Mouse (Mus musculus) mature B cell (primary cell): ENCODE data around the gene Brd1.
"Not testable (repeated sequence)": the region's sequence is repeated elsewhere in the genome, so short reads cannot be mapped to it uniquely, and the experiment has no call there.

ENCODE experiments used
- in situ Hi-C: fragments of 300-500 bp; cut with MboI; formaldehyde crosslinking; loops from 2 replicates; pipeline ENCODE4 v1.14.3; 2019

The Brd1 gene

DNA sequence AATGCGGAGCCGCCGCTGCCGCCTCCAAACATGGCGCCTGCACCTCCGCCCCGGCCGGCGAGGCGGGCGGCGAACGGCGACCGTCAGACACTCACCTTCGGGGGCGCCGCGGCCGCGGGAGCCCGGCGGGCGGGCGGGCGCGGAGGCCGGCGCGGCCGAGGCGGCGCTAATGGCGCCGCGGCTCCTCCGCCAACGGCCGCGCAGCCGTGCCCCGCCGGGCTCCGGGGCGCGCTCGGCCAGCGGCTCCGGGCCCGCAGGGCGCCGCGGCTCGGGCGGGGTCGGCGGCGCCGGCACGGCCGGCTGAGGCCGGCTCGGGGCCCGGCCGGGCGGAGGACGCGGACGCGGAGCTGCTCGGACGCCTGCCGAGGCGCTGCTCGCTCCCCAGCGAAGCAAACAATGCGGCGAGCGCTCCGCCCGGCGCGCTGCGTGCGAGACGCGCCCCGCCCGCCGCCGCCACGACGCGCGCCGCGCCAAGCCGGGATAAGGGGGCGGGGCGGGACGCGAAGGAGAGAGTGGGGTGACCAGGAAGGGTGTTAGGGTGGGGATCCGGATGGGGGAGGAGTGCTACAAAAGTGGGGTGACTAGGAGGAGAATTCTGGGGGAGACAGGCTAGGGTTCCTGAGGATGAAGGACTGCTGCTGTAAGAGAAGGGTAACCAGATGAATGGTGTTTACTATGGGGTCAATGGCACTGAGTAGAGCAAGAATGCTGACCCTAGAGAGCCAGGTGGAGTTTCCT, at the start of gene Brd1:
TSS of gene Brd1 (minus strand) at position 400 of the 738 bp plus-strand sequence.
- in situ Hi-C loops, result no loop called here

DNA sequence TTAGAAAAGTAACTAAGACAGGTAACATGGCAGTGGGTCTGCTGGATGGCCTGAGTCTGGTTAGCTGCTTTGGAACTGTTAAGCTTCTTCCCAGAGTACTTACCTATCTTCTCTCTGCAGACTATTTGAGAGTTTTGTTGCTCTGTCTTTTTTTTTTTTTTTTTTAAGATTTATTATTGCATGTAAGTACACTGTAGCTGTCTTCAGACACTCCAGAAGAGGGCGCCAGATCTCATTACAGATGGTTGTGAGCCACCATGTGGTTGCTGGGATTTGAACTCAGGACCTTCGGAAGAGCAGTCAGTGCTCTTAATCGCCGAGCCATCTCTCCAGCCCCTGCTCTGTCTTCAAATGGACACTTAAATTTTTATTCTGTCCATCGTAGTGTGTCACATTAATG, 40.6 kb upstream of the Brd1 start:
- in situ Hi-C loops, result not testable (repeated sequence)

DNA sequence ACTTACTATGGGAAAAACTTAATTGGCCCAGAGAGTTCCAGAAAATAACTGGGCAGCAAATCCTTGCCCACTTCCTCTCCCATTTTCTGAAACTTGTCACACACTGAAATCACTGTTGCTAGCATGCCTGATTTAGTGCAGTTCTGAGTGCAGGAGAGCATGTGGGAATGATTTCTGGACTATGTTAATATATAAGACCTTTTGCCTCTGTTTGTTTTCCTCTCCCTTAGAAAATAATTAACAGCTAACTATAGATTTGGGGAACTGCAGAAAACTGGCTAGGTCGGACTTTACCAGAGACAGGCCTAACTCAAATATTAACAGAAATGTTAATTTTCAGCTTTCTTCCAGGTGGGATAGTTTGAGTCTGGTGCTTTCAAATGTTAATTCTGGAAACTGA, 34.5 kb upstream of the Brd1 start:
- in situ Hi-C loops, result no loop called here

DNA sequence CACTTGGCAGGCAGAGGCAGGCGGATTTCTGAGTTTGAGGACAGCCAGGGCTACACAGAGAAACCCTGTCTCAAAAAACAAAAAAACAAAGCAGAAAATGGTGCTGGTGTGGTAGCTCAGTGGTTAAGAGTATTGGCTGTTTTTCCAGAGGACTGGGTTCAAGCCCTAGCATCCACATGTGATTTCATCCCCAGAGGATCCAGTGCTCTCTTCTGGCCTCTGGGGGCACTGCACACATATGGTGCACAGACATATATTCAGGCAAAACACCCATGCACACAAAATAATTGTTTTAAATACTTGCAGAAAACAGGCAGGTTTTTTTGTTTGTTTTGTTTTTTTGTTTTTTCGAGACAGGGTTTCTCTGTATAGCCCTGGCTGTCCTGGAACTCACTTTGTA, 32.1 kb upstream of the Brd1 start:
- in situ Hi-C loops, result not testable (repeated sequence)

DNA sequence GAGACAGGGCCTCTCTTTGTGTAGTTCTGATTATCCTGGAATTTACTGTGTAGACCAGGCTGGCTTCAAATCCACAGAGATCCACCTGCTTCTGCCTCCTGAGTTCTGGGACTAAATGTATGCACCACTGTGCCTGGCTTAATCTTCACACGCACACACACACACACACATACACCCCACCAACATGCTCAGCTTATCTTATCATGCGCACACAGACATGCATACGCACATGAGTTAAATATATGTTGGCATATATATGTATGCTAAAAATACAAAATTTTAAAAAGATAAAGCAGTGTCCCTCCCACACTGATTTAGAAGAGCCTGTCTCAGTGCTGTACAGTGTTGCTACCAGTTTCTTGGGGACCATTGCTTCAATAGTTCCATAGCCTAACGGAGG, 27.5 kb upstream of the Brd1 start:
- in situ Hi-C loops, result no loop called here

DNA sequence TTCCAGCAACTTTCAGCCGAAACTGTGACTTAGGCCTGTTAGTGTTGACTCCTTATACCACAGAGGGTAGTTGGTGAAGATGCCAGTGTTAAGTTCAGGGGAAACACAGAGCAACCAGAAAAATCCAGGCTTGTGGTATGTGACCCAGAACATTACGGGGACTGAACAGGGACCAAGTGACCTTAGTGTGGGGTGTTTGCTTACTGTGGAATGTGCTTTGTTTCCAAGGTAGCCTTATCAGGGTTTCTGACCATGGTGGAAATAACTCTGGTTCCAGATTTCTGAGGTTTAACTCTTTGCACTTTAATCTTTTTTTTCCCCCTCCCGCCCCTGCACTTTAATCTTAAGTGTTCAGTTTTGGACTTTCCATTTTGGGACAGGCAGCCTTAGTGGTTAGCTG, 24.0 kb upstream of the Brd1 start:
- in situ Hi-C loops, result no loop called here

DNA sequence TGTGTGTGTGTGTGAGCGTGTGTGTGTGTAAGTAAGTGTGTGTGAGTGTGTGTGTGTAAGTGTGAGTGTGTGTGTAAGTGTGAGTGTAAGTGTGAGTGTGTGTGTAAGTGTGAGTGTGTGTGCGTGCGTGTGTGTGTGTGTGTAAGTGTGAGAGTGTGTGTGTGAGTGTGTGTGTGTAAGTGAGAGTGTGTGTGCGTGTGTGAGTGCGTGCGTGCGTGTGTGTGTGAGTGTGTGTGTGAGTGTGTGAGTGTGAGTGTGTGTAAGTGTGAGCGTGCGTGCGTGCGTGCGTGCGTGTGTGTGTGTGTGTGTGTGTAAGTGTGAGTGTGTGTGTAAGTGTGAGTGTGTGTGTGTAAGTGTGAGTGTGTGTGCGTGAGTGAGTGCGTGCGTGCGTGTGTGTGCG, 21.7 kb upstream of the Brd1 start:
- in situ Hi-C loops, result no loop called here

DNA sequence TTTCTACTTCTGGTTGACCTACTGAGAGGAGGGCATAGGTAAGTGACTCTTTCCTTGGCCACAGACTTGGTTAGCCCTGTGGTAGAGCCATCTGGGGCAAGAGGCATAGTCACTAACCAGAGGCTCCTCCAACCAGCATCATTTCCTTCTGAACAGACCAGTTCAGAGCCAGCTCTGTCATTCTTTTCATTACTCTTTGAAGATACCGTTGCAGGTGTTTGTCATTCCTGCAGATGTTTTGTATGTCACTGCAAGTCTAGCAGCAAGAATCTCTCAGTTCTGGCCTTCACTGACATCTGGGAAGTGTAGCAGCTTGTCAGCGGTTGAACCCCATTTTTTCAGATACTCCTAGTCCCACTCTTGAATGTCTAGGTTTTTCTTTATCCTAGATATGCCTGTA, 20.9 kb upstream of the Brd1 start:
- in situ Hi-C loops, result no loop called here

DNA sequence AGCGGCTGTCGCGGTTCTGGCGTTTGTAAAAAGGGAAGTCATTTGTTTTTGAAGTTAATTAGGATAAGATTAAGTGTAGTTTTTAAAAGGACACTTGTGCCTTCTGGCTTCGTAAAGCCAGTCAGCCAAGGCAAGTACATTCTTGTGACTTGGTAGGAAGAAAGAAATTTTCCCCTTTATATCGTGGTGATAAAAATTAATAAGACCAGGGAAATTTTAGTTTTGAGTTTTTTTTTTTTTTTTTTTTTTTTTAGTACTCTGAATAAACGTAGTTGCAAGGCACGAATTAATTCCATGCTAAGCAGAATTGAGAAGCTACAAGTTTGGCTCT, 18.3 kb upstream of the Brd1 start:
- in situ Hi-C loops, result no loop called here

DNA sequence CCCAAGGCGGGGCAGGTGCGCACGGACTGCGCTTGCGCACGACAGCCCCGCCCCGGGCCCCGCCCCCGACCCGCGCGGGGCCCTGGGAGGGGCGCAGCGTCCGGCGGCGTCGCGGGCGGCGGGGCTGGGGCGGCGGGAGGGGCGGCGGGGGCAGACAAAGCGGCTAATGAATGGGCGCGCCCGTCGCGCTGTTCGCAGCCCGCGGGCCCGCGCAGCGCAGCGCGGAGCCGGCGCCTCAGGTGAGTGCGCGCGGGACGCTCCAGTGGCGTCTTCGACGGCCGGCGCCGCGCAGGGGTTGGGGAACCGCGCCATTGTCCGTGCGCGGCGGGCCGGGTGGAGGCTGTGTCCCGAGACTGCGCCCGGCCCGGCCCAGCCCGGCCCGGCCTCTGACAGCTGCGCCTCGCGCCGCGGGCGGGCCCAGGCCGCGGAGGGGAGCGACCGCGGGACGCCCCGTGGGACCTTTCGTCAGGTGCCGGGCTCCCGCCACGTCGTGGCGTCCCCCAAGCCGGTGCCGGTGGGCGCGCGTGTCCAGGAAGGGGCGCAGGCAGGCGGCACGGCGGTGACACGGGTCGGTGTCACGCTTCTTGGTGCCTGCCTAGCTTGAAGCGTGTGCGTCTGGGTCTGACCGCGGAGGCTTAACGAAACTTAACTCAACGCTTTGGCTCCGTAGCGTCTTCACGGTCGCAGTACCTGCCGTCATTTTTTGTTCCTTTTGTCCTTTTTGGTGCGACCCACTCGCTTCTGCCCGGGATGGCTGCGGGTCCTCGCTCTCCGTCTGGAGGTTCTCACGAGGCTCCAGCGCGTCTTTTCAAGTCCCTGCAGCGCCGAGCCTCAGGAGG, 17.8 kb upstream of the Brd1 start, which contains the start of gene Zbed4:
TSS of gene Zbed4 (plus strand) at position 97 of the 839 bp plus-strand sequence.
- in situ Hi-C loops, result no loop called here

DNA sequence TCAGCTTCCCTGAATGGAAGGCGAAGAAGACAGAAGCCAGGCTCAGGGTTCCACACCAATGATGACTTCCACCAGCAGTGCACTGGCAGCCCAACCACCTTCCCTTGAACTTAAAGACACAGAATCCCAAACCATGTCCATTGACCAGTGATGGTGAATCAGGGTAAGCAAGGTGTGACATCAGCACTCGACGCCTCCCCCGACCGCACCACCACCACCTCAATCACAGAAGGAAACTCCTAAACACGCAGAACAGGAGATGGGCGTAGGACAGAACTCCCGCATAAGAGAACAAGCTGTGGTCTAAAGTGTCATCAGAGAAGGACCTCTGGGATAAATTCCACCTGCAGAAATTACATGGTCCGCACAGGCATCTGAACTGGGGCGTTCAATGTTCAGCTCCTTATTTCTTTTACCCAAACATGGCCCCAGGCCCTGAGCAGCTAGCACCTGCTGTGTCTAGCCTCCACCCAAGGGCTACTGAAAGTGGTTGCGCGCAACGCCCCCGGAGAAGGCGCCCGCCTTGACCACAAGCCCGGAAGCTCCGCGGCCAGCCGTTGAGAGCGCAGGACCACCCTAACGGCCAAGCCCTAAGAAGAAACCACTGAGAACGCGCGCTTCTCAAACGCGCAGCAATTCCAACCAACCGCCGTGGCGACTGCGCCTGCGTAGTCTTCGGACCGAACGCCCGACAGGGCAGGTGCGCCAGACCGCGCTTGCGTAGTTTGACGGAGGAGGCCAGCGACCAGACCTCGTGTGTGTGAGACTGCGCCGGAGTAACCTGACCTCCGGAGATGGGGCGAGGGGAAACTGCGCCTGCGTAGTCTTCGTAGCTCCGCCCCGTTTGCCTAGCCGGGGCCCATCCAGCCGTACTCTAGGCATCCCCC, 16.9 kb upstream of the Brd1 start:
- in situ Hi-C loops, result no loop called here

DNA sequence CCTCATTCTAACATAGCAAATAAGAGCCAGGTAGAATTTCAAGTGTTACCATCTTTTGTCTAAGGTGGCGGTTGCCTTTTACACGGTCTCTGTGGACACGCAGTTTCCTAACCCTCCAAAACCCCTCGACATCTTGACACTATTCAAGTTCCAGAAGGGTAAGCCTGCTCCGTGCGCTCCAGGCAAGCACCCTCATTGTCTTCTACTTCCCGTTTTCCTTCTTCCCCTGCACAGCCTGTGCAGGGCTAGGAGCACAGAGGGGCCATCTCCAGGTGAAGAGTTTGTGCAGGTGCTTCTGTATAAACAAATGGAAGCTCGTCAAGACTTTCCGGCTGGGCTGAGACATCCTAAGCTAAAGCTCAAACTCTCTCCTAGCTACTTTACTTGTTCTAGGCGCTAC, 16.0 kb upstream of the Brd1 start:
- in situ Hi-C loops, result no loop called here

DNA sequence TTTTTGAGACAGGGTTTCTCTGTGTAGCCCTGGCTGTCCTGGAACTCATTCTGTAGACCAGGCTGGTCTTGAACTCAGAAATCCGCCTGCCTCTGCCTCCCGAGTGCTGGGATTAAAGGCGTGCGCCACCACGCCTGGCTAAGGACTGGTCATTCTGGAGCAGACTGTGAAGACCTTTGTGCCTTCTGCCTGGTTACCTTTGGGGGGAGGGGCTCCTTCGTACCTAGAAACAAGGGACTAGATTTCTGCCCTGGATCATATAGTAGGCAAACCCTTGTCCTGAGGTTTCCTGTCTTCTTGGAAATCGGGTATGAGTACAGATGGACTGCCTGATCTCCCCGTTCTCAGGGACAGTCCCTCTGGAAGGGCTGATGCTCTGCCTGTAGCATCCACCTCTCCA, 15.6 kb upstream of the Brd1 start:
- in situ Hi-C loops, result not testable (repeated sequence)

DNA sequence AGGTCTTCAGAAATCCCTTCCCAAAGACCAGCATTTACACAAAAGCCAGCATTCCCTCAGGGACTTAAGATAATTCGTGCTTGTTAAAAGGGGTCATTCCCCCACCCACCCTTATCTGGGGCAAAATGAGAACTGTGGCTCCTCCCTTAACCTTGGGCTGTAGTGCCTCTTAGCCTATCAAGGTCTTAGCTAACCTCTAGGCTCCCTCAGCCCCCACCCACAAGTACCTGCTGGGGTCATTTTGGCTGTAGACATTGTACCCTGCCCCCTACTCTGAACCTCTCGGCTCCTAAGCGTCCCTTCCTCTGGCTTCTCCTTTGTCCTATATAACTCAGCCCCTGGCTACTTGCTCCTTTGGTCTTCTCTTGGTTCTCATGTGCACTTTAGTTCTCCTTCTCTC, 11.9 kb upstream of the Brd1 start:
- in situ Hi-C loops, result no loop called here

DNA sequence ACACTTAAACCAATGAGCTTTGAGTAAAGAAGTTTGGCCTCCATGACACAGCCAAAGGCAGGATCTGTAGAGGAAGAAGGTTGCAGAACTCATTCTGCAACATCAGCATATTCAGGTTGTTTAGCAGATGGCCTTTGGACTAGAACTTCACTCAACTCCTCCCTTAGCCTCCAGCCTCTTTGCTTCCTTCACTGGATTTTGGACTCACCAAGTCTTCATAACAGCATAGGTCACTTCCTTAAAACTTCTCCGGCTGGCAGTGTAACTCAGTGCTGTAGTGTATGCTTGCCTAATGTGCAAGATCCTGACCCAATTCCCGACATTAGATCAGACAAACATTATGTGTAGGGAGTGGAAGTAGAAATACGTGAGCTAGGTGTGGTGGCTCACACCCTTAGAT, 11.3 kb upstream of the Brd1 start:
- in situ Hi-C loops, result no loop called here

DNA sequence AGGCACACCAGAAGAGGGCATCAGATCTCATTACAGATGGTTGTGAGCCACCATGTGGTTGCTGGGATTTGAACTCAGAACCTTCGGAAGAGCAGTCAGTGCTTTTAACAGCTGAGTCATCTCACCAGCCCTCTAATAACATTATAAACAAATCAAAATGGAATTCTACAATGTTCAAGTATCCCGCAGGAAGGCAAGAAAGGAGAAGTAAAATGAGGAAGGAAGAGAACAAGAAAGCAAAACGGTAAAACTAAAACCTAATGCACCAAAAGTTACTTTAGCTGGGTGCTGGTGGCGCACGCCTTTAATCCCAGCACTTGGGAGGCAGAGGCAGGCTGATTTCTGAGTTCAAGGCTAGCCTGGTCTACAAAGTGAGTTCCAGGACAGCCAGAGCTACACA, 9.3 kb upstream of the Brd1 start:
- in situ Hi-C loops, result not testable (repeated sequence)

DNA sequence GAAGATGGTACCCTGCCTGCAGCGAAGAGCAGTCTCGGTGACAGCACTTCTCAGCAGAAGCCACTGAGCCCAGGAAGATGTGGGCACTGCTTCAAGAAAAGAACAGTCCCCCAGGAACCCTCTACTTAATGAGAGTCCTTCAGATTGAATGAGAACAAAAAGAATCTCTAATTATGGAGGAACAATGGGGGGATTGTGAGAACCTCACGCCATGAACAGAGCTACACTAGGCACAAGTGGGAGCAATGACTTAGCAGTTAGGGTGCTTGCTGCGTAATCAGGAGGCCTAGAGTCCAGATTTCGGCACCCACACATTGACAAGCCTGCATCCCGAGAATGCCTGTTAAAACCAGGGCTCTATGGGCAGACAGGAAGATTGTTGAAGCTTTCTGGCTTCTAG, 7.3 kb upstream of the Brd1 start:
- in situ Hi-C loops, result no loop called here

DNA sequence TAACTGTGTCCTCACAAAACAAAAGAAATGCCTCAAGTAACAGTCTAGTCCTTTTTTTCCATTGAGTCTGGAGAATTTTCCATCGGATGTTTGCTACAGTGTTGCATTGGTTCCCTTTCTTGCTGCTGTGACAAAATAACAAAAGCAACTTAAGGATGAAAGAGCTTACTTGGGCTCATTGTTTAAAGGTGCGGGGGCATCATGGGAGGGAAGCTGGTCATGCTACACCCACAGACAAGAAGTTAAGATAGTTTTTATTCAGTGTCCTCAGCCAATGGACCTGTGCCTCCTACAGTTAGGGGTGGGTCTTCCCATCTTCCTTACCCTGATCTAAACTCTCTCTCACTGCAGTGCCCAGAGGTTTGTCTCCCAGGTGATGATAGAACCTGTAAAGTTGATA, 4.4 kb upstream of the Brd1 start:
- in situ Hi-C loops, result no loop called here

DNA sequence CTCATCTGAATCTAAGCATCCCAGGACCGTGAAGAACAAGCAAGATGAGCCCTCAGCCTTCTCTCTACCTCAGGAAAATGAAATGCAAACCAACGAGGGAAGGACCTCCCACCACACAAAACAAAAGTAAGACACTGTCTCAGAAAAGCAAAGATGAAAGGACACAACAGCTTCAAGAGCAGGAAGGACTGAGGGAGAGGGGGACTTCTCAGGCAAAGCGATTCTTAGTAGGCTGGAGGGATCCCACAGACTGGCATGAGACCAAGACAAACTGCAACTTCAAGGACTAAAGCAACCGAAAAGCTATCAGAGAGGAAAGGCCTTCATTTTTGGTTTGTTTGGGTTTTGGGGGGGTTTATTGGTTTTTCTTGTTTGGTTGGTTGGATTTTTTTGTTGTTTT, 2.1 kb upstream of the Brd1 start:
- in situ Hi-C loops, result no loop called here

DNA sequence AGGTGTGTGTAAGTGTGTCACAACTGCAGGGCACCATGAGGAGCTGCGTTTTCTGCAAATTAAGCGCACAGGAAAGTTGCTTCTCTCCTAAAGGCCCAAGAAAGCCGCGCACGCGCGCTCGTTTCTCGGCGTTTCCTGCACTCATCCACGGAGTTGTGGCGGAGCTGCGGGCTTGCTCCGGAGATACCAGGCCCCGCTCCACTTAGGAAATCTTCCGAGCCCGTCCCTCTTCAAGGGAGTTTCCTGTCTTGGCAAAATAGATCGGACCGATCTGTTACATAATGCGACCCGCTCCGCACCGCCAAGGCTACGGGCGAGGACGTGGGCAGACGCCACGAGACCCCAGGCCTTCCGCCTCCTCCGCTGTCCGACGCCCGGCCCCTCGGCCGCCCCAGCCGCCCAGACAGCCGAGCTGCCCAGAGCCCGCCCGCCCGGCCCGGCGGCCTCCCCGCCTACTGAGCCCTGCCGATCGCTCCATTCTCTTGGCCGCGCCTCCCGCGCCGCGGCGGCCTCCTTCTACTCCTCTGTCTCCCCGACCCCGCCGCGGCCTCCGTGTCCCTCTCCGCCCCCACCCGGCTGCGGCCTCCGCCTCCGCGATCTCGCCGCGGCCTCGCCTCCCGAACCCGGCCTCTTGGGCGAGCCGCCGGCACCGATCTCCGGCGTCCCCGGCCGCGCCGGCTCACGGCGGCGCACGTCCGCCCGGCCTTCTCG, 837 bp downstream of the Brd1 start:
- in situ Hi-C loops, result no loop called here

DNA sequence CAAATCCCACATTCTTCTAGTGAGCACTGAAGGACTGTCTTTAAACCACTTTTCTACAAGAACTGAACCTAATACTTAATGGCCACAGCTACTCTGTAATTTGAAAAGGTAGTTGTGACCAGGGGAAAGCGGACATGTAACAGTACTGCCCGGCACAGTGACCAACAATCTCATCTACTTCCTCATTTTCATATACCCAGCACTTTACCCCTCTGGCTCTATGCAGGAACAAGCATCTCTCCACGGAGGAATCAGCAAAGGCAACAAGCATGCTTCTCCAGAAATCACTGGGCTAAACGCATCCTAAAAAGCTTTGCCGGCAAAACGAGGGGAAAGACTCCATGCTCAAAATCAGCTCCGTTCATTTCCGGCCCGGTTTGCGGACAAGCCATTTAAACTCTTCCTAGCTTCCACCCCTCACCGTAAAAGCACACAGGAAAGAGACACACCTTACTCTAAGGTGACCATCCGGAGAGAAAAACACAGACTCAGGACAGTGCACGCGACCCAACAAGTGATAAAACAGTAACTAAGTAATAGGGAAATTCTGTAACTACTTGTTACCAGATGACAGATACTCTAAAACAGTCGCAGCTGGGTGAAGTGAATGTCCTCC, 1.5 kb downstream of the Brd1 start:
- in situ Hi-C loops, result no loop called here
